ENCODE assay signal across 8 mouse cellular contexts in the genomic region with DNA sequence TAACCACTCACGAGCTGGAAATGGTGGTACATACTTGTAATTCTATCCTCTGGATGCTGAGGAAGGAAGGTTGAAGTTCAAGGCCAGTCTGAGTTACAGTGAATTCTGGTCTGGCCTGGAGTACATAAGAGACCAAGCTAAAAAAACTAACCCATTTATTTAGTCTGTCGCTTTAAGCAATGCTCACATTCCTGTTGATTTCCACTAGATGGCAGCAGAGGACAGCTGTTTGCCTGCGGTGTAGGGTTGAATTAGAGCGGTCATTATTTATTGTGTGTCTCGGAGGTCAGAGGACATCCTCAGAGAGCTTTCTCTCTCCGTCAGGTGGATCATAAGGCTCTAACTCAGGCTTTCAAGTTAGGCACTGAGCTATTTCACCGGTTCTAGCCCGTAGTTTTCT. TPM values are rescaled to one million over a fixed set of nuclear protein-coding genes. Genes with fewer than 3 reads are reported as not detected.
DNase-seq lines count a peak whose midpoint lies in the region; ATAC-seq and TF ChIP-seq lines count a peak whose summit lies in the region.

No protein-coding gene starts in this region.

- 12% methylated on average over 8 of the region's 8 CpGs for WGBS in intestine, embryonic 16.5 days

- H3K27ac ChIP-seq in intestine, embryonic 16.5 days (ENCODE audit: low read length), result no peak overlapping the region

- peak; percentile 83 for TF ChIP-seq CTCF in Patski (IDR thresholded peaks at IDR 0.05)

- no peaks in the 10 kb centered on the region for H3K4me1 ChIP-seq in intestine, embryonic 16.5 days (ENCODE audit: control insufficient read depth, insufficient read depth, low read length)

- in situ Hi-C loops in Patski (cut with MboI; ENCODE audit: low pct_unique_long_range_greater_than_20kb), result loop anchor here (5.0 to 25.0 kb wide), 2 partner anchors 260 to 780 kb away; a partner anchor contains a TSS

- no peaks in the 10 kb centered on the region for H3K36me3 ChIP-seq in intestine, embryonic 16.5 days (ENCODE audit: control insufficient read depth, insufficient read depth, low read length)

- peak; percentile 60 for ATAC-seq in Patski
- peak; percentile 64 for ATAC-seq in intestine, embryonic 16.5 days

- H3K9me3 ChIP-seq in intestine, embryonic 16.5 days (ENCODE audit: control insufficient read depth, low read length), result no peaks in the 10 kb centered on the region

- H3K4me3 ChIP-seq in intestine, embryonic 16.5 days (ENCODE audit: low read length), result no peak overlapping the region

- H3K9ac ChIP-seq in intestine, embryonic 16.5 days (ENCODE audit: low read depth, low read length), result no peak overlapping the region

- H3K27me3 ChIP-seq in Patski, result no peaks in the 10 kb centered on the region
- H3K27me3 ChIP-seq in intestine, embryonic 16.5 days (replicated peaks; ENCODE audit: control insufficient read depth, insufficient read depth, low read length), result no peaks in the 10 kb centered on the region

- H3K4me2 ChIP-seq in intestine, embryonic 16.5 days (ENCODE audit: low read depth, low read length), result no peak overlapping the region

- intact Hi-C loops in left cerebral cortex, postnatal 4 days (cut with DNase I), result loop anchor here (1.0 kb wide), 1 partner anchor 265 kb away; no protein-coding TSS in a partner anchor

- DNase-seq in left cerebral cortex, postnatal 4 days, result peak; percentile 50
- no peak for DNase-seq in left cerebral cortex, adult 9 months (ENCODE audit: low spot score in 2 of 2)
- DNase-seq in Patski (ENCODE audit: low read depth, low spot score), result no peak
- peak; percentile 65 to 70 for DNase-seq in cerebellum, postnatal 25 days
- DNase-seq in gastrocnemius, postnatal 25 days, result peak; percentile 17
- DNase-seq in lung, postnatal 10 days, result peak; percentile 68
- DNase-seq in retina, postnatal 1 day, result peak; percentile 87

- POLR2A ChIA-PET in Patski (lab: Charles Lee), result interaction anchor here (0.5 kb wide), 1 partner anchor 422 kb away, joined by 3 read pairs; no protein-coding TSS in a partner anchor

- CTCF ChIA-PET in Patski (lab: Charles Lee), result interaction anchor here (0.8 to 4.7 kb wide), 19 partner anchors 8 to 311 kb away, joined by 3 to 67 read pairs (median 4); a partner anchor contains a TSS

RNA-seq across cellular contexts. Expression of a gene that starts 14.4 kb away (rescaled TPM):
- 10 to 100 TPM; 65.5 to 81.3 TPM for total RNA-seq in left cerebral cortex, postnatal 4 days (2021)
- polyA plus RNA-seq in Patski (2021), result 118 TPM
- 10 to 100 TPM; 61.8 to 73.9 TPM for total RNA-seq in gastrocnemius, postnatal 25 days (2021)
- polyA plus RNA-seq in intestine, embryonic 16.5 days (2015; fragmentation: Nextera tagmentation; extraction: Ambion mirVana), result 65.1 and 66.2 TPM in 2 replicates

Comparison
In these comparisons a context has a peak if more than half of its experiments do, and no peak if none do; other contexts are left out.
1. DNase-seq: peak in left cerebral cortex, postnatal 4 days (single experiment), cerebellum, postnatal 25 days (2 of 2), gastrocnemius, postnatal 25 days (single experiment), lung, postnatal 10 days (single experiment) and retina, postnatal 1 day (single experiment); none in left cerebral cortex, adult 9 months (0 of 2) and Patski (single experiment).